Mouse (Mus musculus) bone marrow, adult 2 months (tissue): ENCODE measurements around the gene Atf1. TPM values are rescaled to one million over a fixed set of nuclear protein-coding genes. Genes with fewer than 3 reads are reported as not detected.
A peak's percentile ranks its signal among the peaks of the same experiment; 100 is the strongest.
"Not testable (repeated sequence)": the region's sequence is repeated elsewhere in the genome, so short reads cannot be mapped to it uniquely, and the experiment has no call there.

Experiments used
- H3K27ac ChIP-seq: fragments of 200-500 bp; 2 replicates; pipeline ENCODE4 v1.5.1; 2012; ENCODE audit warnings: low read depth, mild to moderate bottlenecking, control low read depth, inconsistent platforms, low read length; ENCODE audit not compliant: control insufficient read depth, poor library complexity, insufficient read depth
- H3K4me1 ChIP-seq: fragments of 200-500 bp; 2 replicates; pipeline ENCODE4 v1.6.1; 2011; ENCODE audit warnings: low read length; ENCODE audit not compliant: control insufficient read depth, insufficient read depth
- H3K4me3 ChIP-seq: fragments of 200-500 bp; replicated peaks from 2 replicates; pipeline ENCODE3; 2011; ENCODE audit warnings: mild to moderate bottlenecking, low read depth, low read length, control low read depth; ENCODE audit not compliant: control insufficient read depth
- CTCF ChIP-seq: fragments of 200-500 bp; IDR thresholded peaks from 2 replicates; pipeline ENCODE4 v1.5.1; 2011; ENCODE audit warnings: low read length, control low read depth; ENCODE audit not compliant: control insufficient read depth, insufficient read depth
- WGBS: fragments of 180-500 bp; shearing (Covaris S2); methylation state at CpG from one replicate; pipeline ENCODE4 v1.1.7; 2018; 5-methylcytosine and 5-hydroxymethylcytosine counted together
- polyA plus RNA-seq: library from polyadenylated mRNA; stranded (reverse); fragments of >200 nt; gene quantifications from 2 replicates; pipeline ENCODE4 v1.2.4, GENCODE M21; 2011; ENCODE audit warnings: low replicate concordance; ENCODE audit not compliant: missing spikeins, insufficient read depth, insufficient read length

Gene Atf1
- polyA plus RNA-seq, 1 experiment = 58.0 TPM

DNA sequence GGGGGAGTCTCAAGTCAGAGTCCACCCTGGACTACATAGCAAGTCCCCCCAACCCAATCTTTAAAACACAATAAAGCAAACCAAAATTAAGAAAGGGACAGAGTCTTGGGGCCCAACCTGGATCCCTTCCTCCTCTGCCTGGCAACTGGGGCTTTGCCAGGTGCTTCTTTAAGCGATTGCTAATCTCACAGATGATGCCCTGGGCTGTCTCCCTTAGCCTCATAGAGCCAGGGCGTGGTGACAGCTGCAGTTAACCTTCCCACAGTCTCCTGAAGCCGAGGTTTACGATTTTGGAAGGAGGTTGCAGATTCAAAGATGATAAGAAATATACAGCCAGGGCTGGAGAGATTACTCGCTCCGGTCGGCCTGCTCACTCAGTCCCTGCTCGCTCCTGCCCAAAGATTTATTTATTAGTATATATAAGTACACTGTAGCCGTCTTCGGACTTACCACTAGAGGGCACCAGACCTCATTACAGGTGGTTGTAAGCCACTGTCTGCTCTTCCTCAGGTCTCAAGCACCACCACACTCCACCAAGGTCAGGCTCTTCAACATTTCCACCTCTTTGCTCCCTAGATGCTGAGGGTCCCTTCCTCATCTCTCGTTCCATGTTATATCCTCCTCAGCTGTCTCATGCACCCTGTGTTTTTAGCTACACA lies 79.9 kb downstream of the Atf1 start:
- 11% methylated on average over 11 of the region's 11 CpGs for WGBS
- H3K27ac ChIP-seq, H3K4me1 ChIP-seq, H3K4me3 ChIP-seq: not testable (repeated sequence)
- peak; percentile 34 for TF ChIP-seq CTCF

Other genes starting within 250 kb of the Atf1 start
- gene Dip2b, start 189.2 kb upstream of the Atf1 start, polyA plus RNA-seq = 3.3 and 7.1 TPM in 2 replicates
- gene Tmprss12, start 53.0 kb downstream of the Atf1 start, polyA plus RNA-seq = not detected in 2 replicates
- 29.4 and 34.3 TPM in 2 replicates for gene Mettl7a1, start 76.3 kb downstream of the Atf1 start, polyA plus RNA-seq
- not detected in 2 replicates for gene Mettl7a3, start 107.1 kb downstream of the Atf1 start, polyA plus RNA-seq
- not detected in 2 replicates for gene Methig1, start 125.3 kb downstream of the Atf1 start, polyA plus RNA-seq
- not detected in 2 replicates for gene Mettl7a2, start 125.4 kb downstream of the Atf1 start, polyA plus RNA-seq
- not detected in 2 replicates for gene Higd1c, start 136.7 kb downstream of the Atf1 start, polyA plus RNA-seq
- not detected in 2 replicates for gene Gm5475, start 194.3 kb downstream of the Atf1 start, polyA plus RNA-seq
- gene Slc11a2, start 197.3 kb downstream of the Atf1 start, polyA plus RNA-seq = 27.7 and 30.7 TPM in 2 replicates
- gene Letmd1, start 241.2 kb downstream of the Atf1 start, polyA plus RNA-seq = 10.9 and 19.1 TPM in 2 replicates